9 mouse cellular contexts compared by ENCODE assay signal in the genomic region with DNA sequence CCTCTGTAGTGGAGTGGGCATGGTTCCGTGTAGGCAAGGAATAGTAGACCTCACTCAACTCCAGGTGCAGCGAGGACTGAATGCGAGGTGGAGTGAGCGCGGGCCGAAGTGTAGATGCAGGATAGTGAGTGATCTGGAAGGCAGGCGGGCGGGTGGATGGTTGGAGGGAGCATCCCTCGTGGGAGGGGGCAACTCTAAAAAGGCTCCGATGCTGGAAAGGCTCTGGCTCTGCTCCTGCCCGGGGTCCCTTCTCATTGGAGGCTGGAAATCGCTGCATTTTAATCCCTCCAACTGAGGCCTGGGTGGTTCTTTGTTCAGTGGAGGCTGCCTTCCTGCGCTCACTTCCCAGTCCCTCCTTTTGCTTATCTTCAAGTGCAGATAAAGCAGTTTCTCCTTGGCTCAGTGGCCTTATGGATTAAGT. TPM values are rescaled to one million over a fixed set of nuclear protein-coding genes. Genes with fewer than 3 reads are reported as not detected.
A peak's percentile ranks its signal among the peaks of the same experiment; 100 is the strongest.
DNase-seq lines count a peak whose midpoint lies in the region; ATAC-seq and TF ChIP-seq lines count a peak whose summit lies in the region.
"Had no signal": no experiment of that assay in that cellular context is flagged by ENCODE, and none has a peak within 500 bp of the region (broad histone marks: within the 10 kb centered on the region; RNA-seq: fewer than 3 reads in every experiment).

No protein-coding gene starts in this region.

- no peaks in the 10 kb centered on the region for H3K9me3 ChIP-seq in limb, embryonic 14.5 days (ENCODE audit: control insufficient read depth, low read length)
- H3K9me3 ChIP-seq in stomach, embryonic 16.5 days (replicated peaks; ENCODE audit: control insufficient read depth, low read length) = no peaks in the 10 kb centered on the region

- under 1% methylated on average over 13 of the region's 13 CpGs for WGBS in limb, embryonic 14.5 days
- 5% methylated on average over 13 of the region's 13 CpGs for WGBS in stomach, embryonic 16.5 days

- peaks cover 10% of the 10 kb centered on the region for H3K36me3 ChIP-seq in limb, embryonic 14.5 days (ENCODE audit: control insufficient read depth, insufficient read depth, low read length)
- H3K36me3 ChIP-seq in stomach, embryonic 16.5 days (ENCODE audit: control insufficient read depth, insufficient read depth, low read length) = no peaks in the 10 kb centered on the region

- H3K4me3 ChIP-seq in limb, embryonic 14.5 days (replicated peaks; ENCODE audit: low read length) = peak overlapping the region; percentile 93
- H3K4me3 ChIP-seq in stomach, embryonic 16.5 days (replicated peaks; ENCODE audit: low read length) = peak overlapping the region; percentile 85

- peak overlapping the region; percentile 99 for H3K27ac ChIP-seq in limb, embryonic 14.5 days (replicated peaks; ENCODE audit: low read depth, low read length)
- H3K27ac ChIP-seq in stomach, embryonic 16.5 days (ENCODE audit: low read length) = peak overlapping the region; percentile 99

- peaks cover 26% of the 10 kb centered on the region for H3K4me1 ChIP-seq in limb, embryonic 14.5 days (ENCODE audit: control insufficient read depth, insufficient read depth, low read length)
- peaks cover 18% of the 10 kb centered on the region for H3K4me1 ChIP-seq in stomach, embryonic 16.5 days (ENCODE audit: control insufficient read depth, insufficient read depth, low read length)

- ATAC-seq in cerebellum, adult (ENCODE audit: insufficient number of reproducible peaks, low FRiP score, low TSS enrichment) = peak; percentile 24; the same call in 1 of the 2 replicates
- ATAC-seq in limb, embryonic 14.5 days (ENCODE audit: low FRiP score, low read depth) = no peak; the same call in 1 of the 2 replicates
- no peak; the same call in 1 of the 2 replicates for ATAC-seq in stomach, embryonic 16.5 days (ENCODE audit: insufficient read depth, low FRiP score)

- peak overlapping the region; percentile 92 for H3K4me2 ChIP-seq in limb, embryonic 14.5 days (replicated peaks; ENCODE audit: low read depth, low read length, severe bottlenecking)
- H3K4me2 ChIP-seq in stomach, embryonic 16.5 days (ENCODE audit: low read depth, low read length) = peak overlapping the region; percentile 90

- H3K9ac ChIP-seq in limb, embryonic 14.5 days (ENCODE audit: low read depth, low read length, severe bottlenecking) = peak overlapping the region; percentile 57
- peak overlapping the region; percentile 95 for H3K9ac ChIP-seq in stomach, embryonic 16.5 days (ENCODE audit: low read length)

- no peak for DNase-seq in cerebellum, postnatal 4 days (ENCODE audit: low spot score in 2 of 2)
- DNase-seq in right cerebral cortex, postnatal 14 days = peak; percentile 51
- no peak for DNase-seq in right cerebral cortex, adult 18-20 months
- DNase-seq in limb, embryonic 14.5 days (ENCODE audit: low spot score) = peak; percentile 77
- DNase-seq in adrenal gland, postnatal 25 days = no peak
- DNase-seq in adrenal gland, postnatal 4 days (ENCODE audit: low spot score in 2 of 2) = no peak

- no peaks in the 10 kb centered on the region for H3K27me3 ChIP-seq in limb, embryonic 14.5 days (ENCODE audit: control insufficient read depth, insufficient read depth, low read length)
- H3K27me3 ChIP-seq in stomach, embryonic 16.5 days (ENCODE audit: control insufficient read depth, insufficient read depth, low read length) = no peaks in the 10 kb centered on the region

- TF ChIP-seq POLR2A in limb, embryonic 14.5 days (IDR thresholded peaks at IDR 0.05; ENCODE audit: borderline replicate concordance, extremely low read depth, insufficient read depth, insufficient read length) = no peak

RNA-seq across cellular contexts. Expression of a gene that starts 1.3 kb away (rescaled TPM):
- polyA plus RNA-seq in limb, embryonic 14.5 days (2012; rRNA removed) = 48.8 and 60.7 TPM in 2 replicates
- polyA plus RNA-seq in limb, embryonic 14.5 days (2014; fragmentation: Nextera tagmentation; extraction: Ambion mirVana) = 13.5 and 17.1 TPM in 2 replicates
- polyA plus RNA-seq in stomach, embryonic 16.5 days (2015; fragmentation: Nextera tagmentation; extraction: Ambion mirVana) = 4.5 and 5.2 TPM in 2 replicates
- total RNA-seq in adrenal gland, postnatal 25 days (2021) = 17.0 and 22.8 TPM in 2 replicates
- 10 to 100 TPM; 50.9 to 51.1 TPM for total RNA-seq in adrenal gland, postnatal 4 days (2021)

RNA-seq across cellular contexts. Expression of a gene that starts 15.7 kb away (rescaled TPM):
- polyA plus RNA-seq in limb, embryonic 14.5 days (2012; rRNA removed) = 33.5 and 35.6 TPM in 2 replicates
- 38.1 and 47.0 TPM in 2 replicates for polyA plus RNA-seq in limb, embryonic 14.5 days (2014; fragmentation: Nextera tagmentation; extraction: Ambion mirVana)
- polyA plus RNA-seq in stomach, embryonic 16.5 days (2015; fragmentation: Nextera tagmentation; extraction: Ambion mirVana) = 17.1 and 19.9 TPM in 2 replicates
- 7.6 and 8.3 TPM in 2 replicates for total RNA-seq in adrenal gland, postnatal 25 days (2021)
- total RNA-seq in adrenal gland, postnatal 4 days (2021) = 10 to 100 TPM; 18.5 to 20.2 TPM

RNA-seq across cellular contexts. Expression of a gene that starts 16.3 kb away (rescaled TPM):
- polyA plus RNA-seq in limb, embryonic 14.5 days (2012; rRNA removed) = 0.28 and 0.41 TPM in 2 replicates
- polyA plus RNA-seq in limb, embryonic 14.5 days (2014; fragmentation: Nextera tagmentation; extraction: Ambion mirVana) = 0.18 and 0.30 TPM in 2 replicates
- 0.26 and 0.79 TPM in 2 replicates for polyA plus RNA-seq in stomach, embryonic 16.5 days (2015; fragmentation: Nextera tagmentation; extraction: Ambion mirVana)
- not detected in 2 replicates for total RNA-seq in adrenal gland, postnatal 25 days (2021)
- total RNA-seq in adrenal gland, postnatal 4 days (2021) = under 1 TPM; 0.37 to 0.56 TPM
- total RNA-seq: common myeloid progenitor, adult 5-6 weeks had no signal

RNA-seq across cellular contexts. Expression of a gene that starts 22.7 kb away (rescaled TPM):
- 3.6 and 4.9 TPM in 2 replicates for polyA plus RNA-seq in limb, embryonic 14.5 days (2012; rRNA removed)
- polyA plus RNA-seq in limb, embryonic 14.5 days (2014; fragmentation: Nextera tagmentation; extraction: Ambion mirVana) = 2.5 and 2.7 TPM in 2 replicates
- polyA plus RNA-seq in stomach, embryonic 16.5 days (2015; fragmentation: Nextera tagmentation; extraction: Ambion mirVana) = 1.8 and 2.3 TPM in 2 replicates
- 2.1 and 3.2 TPM in 2 replicates for total RNA-seq in adrenal gland, postnatal 25 days (2021)
- total RNA-seq in adrenal gland, postnatal 4 days (2021) = 1 to 10 TPM; 4.4 to 4.5 TPM
- total RNA-seq: common myeloid progenitor, adult 5-6 weeks had no signal

RNA-seq across cellular contexts. Expression of a gene that starts 55.3 kb away (rescaled TPM):
- 0.77 and 0.99 TPM in 2 replicates for polyA plus RNA-seq in limb, embryonic 14.5 days (2012; rRNA removed)
- polyA plus RNA-seq in limb, embryonic 14.5 days (2014; fragmentation: Nextera tagmentation; extraction: Ambion mirVana) = 1.2 and 1.4 TPM in 2 replicates
- 2.4 and 2.8 TPM in 2 replicates for polyA plus RNA-seq in stomach, embryonic 16.5 days (2015; fragmentation: Nextera tagmentation; extraction: Ambion mirVana)
- 10.6 and 19.7 TPM in 2 replicates for total RNA-seq in adrenal gland, postnatal 25 days (2021)
- 1 to 10 TPM; 4.3 to 4.9 TPM for total RNA-seq in adrenal gland, postnatal 4 days (2021)
- total RNA-seq: common myeloid progenitor, adult 5-6 weeks had no signal

Comparison
In these comparisons a context has a peak if more than half of its experiments do, and no peak if none do; other contexts are left out.
1. DNase-seq: peak in right cerebral cortex, postnatal 14 days (single experiment) and limb, embryonic 14.5 days (single experiment); none in cerebellum, postnatal 4 days (0 of 2), right cerebral cortex, adult 18-20 months (single experiment), adrenal gland, postnatal 25 days (single experiment) and adrenal gland, postnatal 4 days (0 of 2).